Mouse (Mus musculus): Measurements from ENCODE around the gene Fosl2.
"Not testable (repeated sequence)": the region's sequence is repeated elsewhere in the genome, so short reads cannot be mapped to it uniquely, and the experiment has no call there.

The Fosl2 gene

DNA sequence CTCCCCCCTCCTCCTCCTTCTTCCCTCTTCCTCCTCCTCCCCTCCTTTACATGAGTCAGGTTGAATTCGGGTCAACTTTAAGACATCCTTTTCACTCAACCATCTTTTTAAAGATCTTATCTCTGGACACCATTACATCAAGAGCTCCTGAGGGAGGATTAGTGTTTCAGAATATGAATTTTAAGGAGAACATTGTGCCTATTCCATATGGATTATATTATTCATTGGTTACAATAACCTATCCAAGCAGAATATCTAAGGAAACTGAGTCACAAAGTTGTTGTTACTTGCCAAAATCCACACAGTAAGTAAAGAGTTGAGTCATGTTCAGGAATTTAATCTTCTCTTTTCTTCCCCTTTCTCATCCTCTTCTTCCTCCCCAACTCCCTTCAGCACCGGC, 41.2 kb downstream of the Fosl2 start:
- in situ Hi-C loops (cut with MboI, MseI), result no loop called here

GRCm38 (mm10) chr5:32177737-32178136, 42.1 kb downstream of the Fosl2 start:
- in situ Hi-C loops (cut with MboI, MseI), result no loop called here

DNA sequence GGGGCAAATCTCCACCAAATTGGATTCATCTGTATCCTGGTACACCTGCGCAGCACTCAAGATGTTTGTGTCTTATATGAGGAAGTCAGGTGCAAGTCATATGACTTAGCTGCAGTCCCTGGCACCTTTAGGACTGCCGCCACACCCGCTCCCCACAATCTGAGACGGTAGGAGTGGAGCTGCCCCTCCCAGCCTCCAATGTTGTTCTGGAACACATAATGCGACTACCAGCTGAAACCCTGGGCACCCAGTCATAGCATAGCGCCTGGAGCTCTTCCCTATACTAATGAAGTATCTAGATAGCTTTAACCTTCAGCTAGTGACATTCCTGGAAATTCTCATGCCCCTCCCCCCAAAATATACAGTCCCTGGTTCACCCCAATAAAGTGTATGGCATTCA, 43.1 kb downstream of the Fosl2 start:
- in situ Hi-C loops (cut with MboI, MseI), result not testable (repeated sequence)

DNA sequence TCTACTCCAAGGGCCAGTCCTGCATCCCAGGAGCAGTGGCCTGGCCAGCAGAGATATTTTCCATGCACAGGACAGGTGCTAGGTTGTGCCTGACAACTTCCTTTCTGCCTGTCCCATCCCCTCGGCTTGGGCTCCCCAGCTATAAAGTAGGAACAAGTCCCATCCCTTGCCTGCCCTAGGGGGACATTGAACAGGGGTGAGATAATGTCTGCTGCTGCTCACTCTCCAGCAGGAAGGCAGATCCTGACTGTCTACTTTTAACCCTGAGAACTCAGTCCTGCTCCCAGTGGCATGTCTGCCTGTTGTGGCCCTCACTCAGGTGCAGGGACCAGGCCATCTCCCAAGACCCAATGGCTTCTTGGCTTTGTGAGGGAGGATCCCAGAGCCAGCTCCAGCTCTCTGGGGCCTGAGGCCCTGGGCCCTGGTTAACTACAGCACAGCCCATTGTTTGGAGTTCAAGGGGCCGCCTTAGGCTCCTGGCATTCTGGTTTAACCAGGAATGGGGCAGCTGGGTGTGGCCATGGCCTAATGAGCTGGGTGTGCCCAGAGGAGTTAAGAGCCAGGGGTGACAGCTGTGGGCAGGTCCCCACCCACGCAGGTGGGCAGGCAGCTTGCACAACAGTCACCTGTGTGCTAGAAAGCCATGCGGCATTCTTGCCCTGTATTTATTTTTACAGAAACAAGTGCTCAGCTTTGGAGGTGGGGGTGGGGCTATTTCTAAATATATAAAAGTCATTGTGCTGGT, 47.5 kb downstream of the Fosl2 start:
- in situ Hi-C loops (cut with MboI, MseI), result no loop called here

- in situ Hi-C loops (cut with MboI, MseI), result no loop called here
Observed at GRCm38 (mm10) chr5:32187717-32188116, 52.1 kb downstream of the Fosl2 start.

GRCm38 (mm10) chr5:32191259-32191658, 55.7 kb downstream of the Fosl2 start:
- in situ Hi-C loops (cut with MboI, MseI), result loop anchor here (10.0 kb wide), 1 partner anchor 46 kb away; no protein-coding TSS in a partner anchor

DNA sequence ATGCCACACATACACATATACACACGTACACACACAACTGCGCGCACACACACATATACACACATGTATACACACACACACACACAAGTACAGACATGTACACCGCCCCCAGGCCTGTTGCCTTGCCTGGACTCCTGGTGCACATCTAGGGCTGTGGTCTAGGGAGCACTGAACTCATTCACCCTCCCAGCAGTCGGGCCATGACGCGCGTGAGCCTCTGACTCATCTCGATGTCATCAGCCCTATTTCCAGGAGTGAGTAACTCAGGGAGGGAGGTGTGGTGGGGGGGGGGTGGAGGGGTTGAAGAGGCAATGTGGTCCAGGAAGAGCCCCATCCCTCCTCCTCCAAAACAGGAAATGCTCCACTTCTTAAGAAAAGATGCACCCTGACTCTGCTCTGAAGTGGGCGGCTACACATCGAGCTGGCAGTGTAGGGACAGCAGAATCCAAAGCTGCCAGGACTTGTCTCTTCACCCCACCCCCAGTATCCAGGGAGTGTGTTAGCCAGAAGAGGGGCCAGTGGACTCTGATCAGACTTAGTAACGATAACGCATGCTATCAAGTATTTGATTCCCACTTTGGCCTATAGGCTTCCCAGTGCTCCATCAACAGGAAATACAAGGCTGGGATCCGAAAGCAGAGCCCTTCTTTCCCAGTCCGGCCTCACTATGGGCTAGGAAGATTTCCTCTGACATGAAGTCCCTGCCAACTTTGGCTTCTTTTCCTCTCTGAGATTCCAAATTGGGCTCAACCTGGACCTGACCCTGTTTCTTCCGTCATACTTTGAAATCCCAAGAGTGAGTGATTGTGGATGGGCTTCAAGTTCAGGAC, 56.6 kb downstream of the Fosl2 start:
- in situ Hi-C loops (cut with MboI, MseI), result loop anchor here (10.0 kb wide), 1 partner anchor 47 kb away; no protein-coding TSS in a partner anchor

DNA sequence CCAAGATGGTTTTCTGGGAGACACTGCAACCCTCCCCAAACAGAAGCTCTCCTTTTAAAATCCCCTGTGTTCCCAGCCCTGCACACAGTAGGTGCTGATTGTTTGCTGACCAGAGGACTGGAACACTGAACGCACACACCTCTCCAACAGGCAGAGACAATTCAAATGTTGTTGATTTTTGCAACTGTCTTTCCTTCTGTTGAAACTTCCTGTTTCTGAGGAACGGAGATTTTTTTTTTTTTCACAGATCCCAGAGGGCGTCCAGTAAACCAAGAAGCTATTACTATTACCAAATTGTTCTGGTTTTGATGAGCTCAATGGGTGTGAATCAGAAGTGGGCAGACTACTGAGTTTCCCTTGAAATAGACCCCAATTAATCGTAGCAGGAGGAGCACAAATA, 58.6 kb downstream of the Fosl2 start:
- in situ Hi-C loops (cut with MboI, MseI), result loop anchor here (10.0 kb wide), 1 partner anchor 49 kb away; no protein-coding TSS in a partner anchor

DNA sequence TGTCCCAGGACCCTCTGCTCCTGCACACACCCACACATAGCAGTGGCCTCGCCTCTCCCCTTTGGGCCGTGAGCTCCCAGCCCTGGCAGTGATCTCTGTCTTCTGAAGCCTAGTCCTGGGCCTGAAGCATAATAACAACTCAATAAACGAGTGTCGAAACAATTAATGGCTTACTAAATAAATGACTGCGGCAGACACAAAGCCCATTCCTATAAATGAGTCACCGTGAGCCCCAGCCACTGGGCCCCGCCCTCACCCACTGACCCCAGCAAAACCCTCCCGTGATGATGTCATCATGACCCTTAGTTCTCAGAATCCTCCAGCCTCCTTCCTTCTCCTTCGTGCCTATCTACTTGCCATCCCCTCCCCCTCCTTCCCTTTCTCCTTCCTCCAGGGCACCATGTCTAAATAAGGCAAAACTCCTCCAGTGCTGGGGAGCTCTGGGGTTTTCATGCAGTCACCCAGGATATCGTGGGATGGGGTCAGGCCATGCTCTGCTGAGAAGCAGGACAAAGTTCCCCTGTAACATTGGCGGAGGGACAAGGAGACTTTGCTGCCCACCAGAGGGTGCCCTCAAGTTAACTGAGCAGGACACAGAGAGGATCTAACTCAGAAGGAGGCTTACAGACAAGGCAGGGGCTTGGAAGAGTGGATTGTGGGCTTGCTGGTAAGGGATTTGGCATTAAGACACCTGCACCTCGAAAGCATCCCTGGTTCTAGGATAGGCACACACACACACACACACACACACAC, 60.4 kb downstream of the Fosl2 start:
- in situ Hi-C loops (cut with MboI, MseI), result loop anchor here (5.0 to 10.0 kb wide), 3 partner anchors 51 to 494 kb away; no protein-coding TSS in a partner anchor

- in situ Hi-C loops (cut with MboI, MseI), result loop anchor here (5.0 to 10.0 kb wide), 3 partner anchors 53 to 495 kb away; no protein-coding TSS in a partner anchor
Observed at GRCm38 (mm10) chr5:32197698-32198097, 62.1 kb downstream of the Fosl2 start.

DNA sequence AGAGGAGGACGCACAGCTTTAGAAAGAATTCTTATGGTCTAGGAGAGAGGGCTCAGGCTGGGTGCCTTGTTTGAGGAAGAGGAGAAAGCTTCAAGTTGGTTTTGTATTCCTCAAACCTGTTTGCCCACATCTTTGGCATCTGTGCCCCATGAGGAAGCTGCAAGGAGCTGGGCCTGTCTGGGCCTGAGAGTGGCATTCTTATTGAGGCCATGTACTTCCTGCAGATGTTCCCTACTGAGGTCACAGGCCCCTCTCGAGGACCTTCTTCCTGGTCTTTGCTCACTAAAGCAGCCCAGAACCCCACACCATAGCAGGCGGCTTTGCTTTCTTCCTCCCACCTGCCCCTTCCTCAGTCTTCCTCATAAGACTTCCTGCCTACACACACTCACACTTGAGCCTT, 63.5 kb downstream of the Fosl2 start:
- in situ Hi-C loops (cut with MboI, MseI), result loop anchor here (5.0 to 10.0 kb wide), 3 partner anchors 54 to 497 kb away; no protein-coding TSS in a partner anchor

DNA sequence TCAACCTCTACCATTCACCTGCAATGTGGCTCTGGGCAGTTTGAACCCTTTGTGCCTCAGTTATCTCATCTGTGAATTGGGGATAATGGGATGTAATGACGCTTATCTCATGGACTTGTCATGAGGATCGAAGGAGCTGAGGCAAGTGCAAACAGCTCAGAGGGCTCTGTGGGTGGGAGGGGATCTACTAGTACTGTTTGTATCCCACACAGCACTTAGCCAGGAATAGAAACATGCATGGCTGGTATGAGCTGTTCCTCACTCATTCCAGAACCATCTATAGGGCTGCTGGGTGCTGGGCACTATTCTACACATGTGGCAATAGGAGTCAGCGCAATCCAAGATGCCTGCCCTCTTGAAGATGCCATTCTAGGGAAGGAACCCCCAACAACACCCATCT, 64.0 kb downstream of the Fosl2 start:
- in situ Hi-C loops (cut with MboI, MseI), result loop anchor here (5.0 to 10.0 kb wide), 3 partner anchors 55 to 497 kb away; no protein-coding TSS in a partner anchor

- in situ Hi-C loops (cut with MboI, MseI), result no loop called here
Observed at GRCm38 (mm10) chr5:32204653-32205052, 69.1 kb downstream of the Fosl2 start.

DNA sequence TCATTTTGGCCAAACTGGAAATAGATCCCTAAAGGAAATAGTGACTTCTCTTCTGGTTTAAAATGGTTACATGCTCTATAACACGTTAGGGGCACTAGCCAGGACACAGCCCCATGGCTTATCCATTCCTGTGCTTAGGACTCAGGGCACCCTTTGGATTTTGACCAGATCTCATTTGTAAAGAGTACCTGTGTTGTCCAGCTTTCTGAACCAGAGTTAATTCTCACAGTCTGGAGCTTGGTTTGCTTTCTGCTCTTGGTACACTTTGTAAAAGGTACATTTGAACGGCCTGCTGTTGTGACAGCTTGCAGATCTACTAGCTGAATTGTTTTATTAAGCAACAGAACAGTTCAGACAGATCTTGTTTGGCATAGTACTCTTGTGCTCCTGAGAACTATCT, 71.1 kb downstream of the Fosl2 start:
- in situ Hi-C loops (cut with MboI, MseI), result no loop called here
